Mouse (Mus musculus) limb, embryonic 11.5 days (tissue): Measurements from ENCODE around the gene Syne1. TPM values are rescaled to one million over a fixed set of nuclear protein-coding genes. Genes with fewer than 3 reads are reported as not detected.

Source experiments
- ATAC-seq: fragments of 200-750 bp; cut with Nextera tagmentation; 2 replicates; pipeline ENCODE4 v1.8.0; 2017; ENCODE audit warnings: low read depth; ENCODE audit not compliant: insufficient number of reproducible peaks, low FRiP score, low TSS enrichment
- DNase-seq: peaks from one replicate; pipeline ENCODE4 v3.0.0-alpha.2; 2015; ENCODE audit warnings: low spot score
- H3K27ac ChIP-seq: fragments of 300-500 bp; sonication (generic); replicated peaks from 2 replicates; pipeline ENCODE4 v1.5.1; 2014; ENCODE audit warnings: low read depth, mild to moderate bottlenecking, low read length
- H3K27me3 ChIP-seq: fragments of 300-500 bp; sonication (generic); 2 replicates; pipeline ENCODE4 v1.6.1; 2014; ENCODE audit warnings: mild to moderate bottlenecking, low read length, mixed read lengths; ENCODE audit not compliant: control insufficient read depth, insufficient read depth
- H3K36me3 ChIP-seq: fragments of 300-500 bp; sonication (generic); 2 replicates; pipeline ENCODE4 v1.6.1; 2014; ENCODE audit warnings: mild to moderate bottlenecking, low read length, moderate library complexity, mixed read lengths; ENCODE audit not compliant: control insufficient read depth, insufficient read depth
- H3K4me1 ChIP-seq: fragments of 300-500 bp; sonication (generic); 2 replicates; pipeline ENCODE4 v1.6.1; 2014; ENCODE audit warnings: low read length, mixed read lengths; ENCODE audit not compliant: control insufficient read depth, insufficient read depth
- H3K4me2 ChIP-seq: fragments of 300-500 bp; sonication (generic); 2 replicates; pipeline ENCODE4 v1.6.1; 2014; ENCODE audit warnings: low read depth, mild to moderate bottlenecking, moderate library complexity; ENCODE audit not compliant: severe bottlenecking
- H3K4me3 ChIP-seq: fragments of 300-500 bp; sonication (generic); 2 replicates; pipeline ENCODE4 v1.5.1; 2014; ENCODE audit warnings: low read depth, low read length
- H3K9ac ChIP-seq: fragments of 300-500 bp; sonication (generic); 2 replicates; pipeline ENCODE4 v1.6.1; 2014; ENCODE audit warnings: mild to moderate bottlenecking, low read length
- H3K9me3 ChIP-seq: fragments of 300-500 bp; sonication (generic); 2 replicates; pipeline ENCODE4 v1.6.1; 2016; ENCODE audit warnings: low read length; ENCODE audit not compliant: control insufficient read depth
- WGBS: fragments of 180-500 bp; shearing (Covaris S2); extraction: QIAGEN DNeasy Blood & Tissue Kit; methylation state at CpG from one replicate; pipeline ENCODE4 v1.1.7; 2014; 5-methylcytosine and 5-hydroxymethylcytosine counted together
- polyA plus RNA-seq: library from polyadenylated mRNA; unstranded; fragments of >200 nt; fragmentation: Nextera tagmentation; extraction: Ambion mirVana; gene quantifications from 2 replicates; pipeline ENCODE4 v1.2.1, GENCODE M21; 2014

Syne1 gene
- polyA plus RNA-seq, 1 experiment from 2014 or later: 2.8 TPM

DNA sequence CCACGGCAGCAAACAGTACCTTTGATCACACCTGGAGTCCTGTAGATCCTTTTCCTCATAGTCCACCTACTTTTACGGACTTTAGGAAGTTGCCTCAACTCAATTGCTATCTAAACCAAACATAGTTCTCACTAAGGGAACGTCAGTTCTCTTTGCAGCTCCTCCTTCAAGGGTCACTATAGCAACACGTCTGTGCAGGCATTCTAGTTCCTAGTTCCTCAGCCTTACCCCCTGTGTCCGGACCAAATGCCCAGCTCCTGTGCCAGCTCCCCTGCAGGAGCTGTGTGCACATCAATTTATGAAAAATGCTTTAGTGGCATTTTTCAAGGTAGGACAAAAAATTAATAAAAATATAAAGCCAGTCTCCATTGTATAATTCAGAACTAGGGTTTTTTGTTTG, 63.2 kb downstream of the Syne1 start:
- WGBS: 51% methylated on average over 5 of the region's 5 CpGs
- no peak for ATAC-seq
- DNase-seq: no peak

GRCm38 (mm10) chr10:5480552-5481550, 70.4 kb downstream of the Syne1 start:
- Histone ChIP-seq H3K27ac (no peak overlapping the region), H3K9ac (no peak overlapping the region), H3K4me1 (no peaks in the 10 kb centered on the region), H3K4me2 (no peak overlapping the region), H3K9me3 (no peaks in the 10 kb centered on the region), H3K27me3 (no peaks in the 10 kb centered on the region), H3K36me3 (no peaks in the 10 kb centered on the region), H3K4me3 (no peak overlapping the region)
- ATAC-seq: no peak
- DNase-seq: no peak
- WGBS: 84% methylated on average over 9 of the region's 9 CpGs

More for the DNA sequence above, 63.2 kb downstream of the Syne1 start:
- Histone ChIP-seq H3K9me3 (no peaks in the 10 kb centered on the region), H3K36me3 (no peaks in the 10 kb centered on the region), H3K4me3 (no peak overlapping the region), H3K27me3 (no peaks in the 10 kb centered on the region), H3K4me2 (no peak overlapping the region), H3K4me1 (no peaks in the 10 kb centered on the region), H3K27ac (no peak overlapping the region), H3K9ac (no peak overlapping the region)

DNA sequence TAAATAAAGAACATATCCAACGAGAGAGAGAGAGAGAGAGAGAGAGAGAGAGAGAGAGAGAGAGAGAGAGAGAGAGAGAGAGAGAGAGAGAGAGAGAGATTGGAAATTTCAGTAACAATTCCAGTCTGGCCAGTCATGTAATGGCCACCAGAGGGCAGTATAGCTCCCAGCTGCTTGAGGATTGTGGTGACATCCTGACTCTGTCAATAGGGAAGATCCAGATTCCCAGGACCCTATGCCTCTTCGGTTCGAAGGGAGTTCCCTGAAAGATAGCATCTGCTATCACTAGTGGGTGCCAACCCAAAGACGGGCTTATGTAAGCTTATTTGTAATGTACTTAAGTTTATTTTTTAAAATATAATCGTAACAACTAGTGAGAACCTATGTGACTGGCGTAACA, 71.2 kb downstream of the Syne1 start:
- 58% methylated on average over 6 of the region's 6 CpGs for WGBS
- no peak overlapping the region for H3K9ac ChIP-seq
- H3K4me3 ChIP-seq: no peak overlapping the region
- no peak for ATAC-seq
- no peaks in the 10 kb centered on the region for H3K9me3 ChIP-seq
- no peaks in the 10 kb centered on the region for H3K36me3 ChIP-seq
- no peak overlapping the region for H3K27ac ChIP-seq
- peak; percentile 39 for DNase-seq
- no peaks in the 10 kb centered on the region for H3K4me1 ChIP-seq
- no peaks in the 10 kb centered on the region for H3K27me3 ChIP-seq
- no peak overlapping the region for H3K4me2 ChIP-seq

DNA sequence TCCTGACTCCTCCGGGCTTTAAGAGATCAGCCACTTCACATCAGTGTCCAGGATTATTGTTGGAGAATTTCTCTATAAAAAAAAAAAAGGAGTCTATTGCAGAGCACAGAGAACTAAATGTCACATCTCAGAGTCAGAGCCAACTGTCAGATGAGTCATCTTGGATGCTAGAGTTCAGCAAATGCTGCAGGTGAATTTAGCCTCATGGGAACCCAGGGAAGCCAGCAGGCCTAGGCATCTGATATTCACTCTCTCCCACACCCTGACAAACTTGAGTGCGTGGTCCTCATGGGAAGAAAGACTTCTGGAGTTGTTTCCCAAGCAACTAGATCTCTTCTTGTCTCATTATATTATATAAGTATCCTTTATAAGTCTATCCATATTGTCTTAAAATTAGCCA, 82.6 kb downstream of the Syne1 start:
- no peak overlapping the region for H3K4me3 ChIP-seq
- DNase-seq: no peak
- no peak for ATAC-seq
- WGBS: 83% methylated on average over 2 of the region's 2 CpGs
- no peak overlapping the region for H3K27ac ChIP-seq
- no peaks in the 10 kb centered on the region for H3K9me3 ChIP-seq
- no peak overlapping the region for H3K9ac ChIP-seq
- H3K4me1 ChIP-seq: no peaks in the 10 kb centered on the region
- no peak overlapping the region for H3K4me2 ChIP-seq
- no peaks in the 10 kb centered on the region for H3K36me3 ChIP-seq
- H3K27me3 ChIP-seq: no peaks in the 10 kb centered on the region

DNA sequence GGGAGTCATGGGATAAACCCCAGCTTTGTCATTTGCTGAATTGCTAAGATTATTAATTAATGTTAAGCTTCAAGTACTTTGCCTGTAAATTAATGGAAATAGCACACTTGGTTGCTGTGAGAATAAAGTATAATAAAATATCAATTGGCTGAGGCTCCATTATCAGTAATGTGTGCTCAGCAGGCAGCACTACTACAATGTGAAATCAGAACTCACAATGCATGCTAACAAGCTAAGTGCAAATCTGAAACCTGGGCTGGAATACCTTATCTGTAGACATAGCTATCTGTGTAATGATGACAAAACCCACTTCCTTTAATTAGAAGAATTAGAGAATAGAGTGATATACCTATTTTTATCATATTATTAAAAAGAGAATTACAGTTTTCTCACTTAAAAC, 97.5 kb downstream of the Syne1 start:
- H3K27me3 ChIP-seq: no peaks in the 10 kb centered on the region
- ATAC-seq (no peak), DNase-seq (no peak)
- H3K36me3 ChIP-seq: no peaks in the 10 kb centered on the region
- no peak overlapping the region for H3K4me2 ChIP-seq
- no peak overlapping the region for H3K27ac ChIP-seq
- H3K9me3 ChIP-seq: no peaks in the 10 kb centered on the region
- no peak overlapping the region for H3K9ac ChIP-seq
- H3K4me3 ChIP-seq: no peak overlapping the region
- H3K4me1 ChIP-seq: no peaks in the 10 kb centered on the region

- Histone ChIP-seq H3K4me3 (no peak overlapping the region), H3K27ac (no peak overlapping the region), H3K36me3 (no peaks in the 10 kb centered on the region), H3K27me3 (no peaks in the 10 kb centered on the region), H3K4me2 (no peak overlapping the region), H3K4me1 (no peaks in the 10 kb centered on the region), H3K9ac (no peak overlapping the region), H3K9me3 (no peaks in the 10 kb centered on the region)
- ATAC-seq (no peak), DNase-seq (no peak)
- WGBS: 94% methylated on average over 2 of the region's 2 CpGs
Observed at GRCm38 (mm10) chr10:5449944-5450343, 101.3 kb downstream of the Syne1 start.

DNA sequence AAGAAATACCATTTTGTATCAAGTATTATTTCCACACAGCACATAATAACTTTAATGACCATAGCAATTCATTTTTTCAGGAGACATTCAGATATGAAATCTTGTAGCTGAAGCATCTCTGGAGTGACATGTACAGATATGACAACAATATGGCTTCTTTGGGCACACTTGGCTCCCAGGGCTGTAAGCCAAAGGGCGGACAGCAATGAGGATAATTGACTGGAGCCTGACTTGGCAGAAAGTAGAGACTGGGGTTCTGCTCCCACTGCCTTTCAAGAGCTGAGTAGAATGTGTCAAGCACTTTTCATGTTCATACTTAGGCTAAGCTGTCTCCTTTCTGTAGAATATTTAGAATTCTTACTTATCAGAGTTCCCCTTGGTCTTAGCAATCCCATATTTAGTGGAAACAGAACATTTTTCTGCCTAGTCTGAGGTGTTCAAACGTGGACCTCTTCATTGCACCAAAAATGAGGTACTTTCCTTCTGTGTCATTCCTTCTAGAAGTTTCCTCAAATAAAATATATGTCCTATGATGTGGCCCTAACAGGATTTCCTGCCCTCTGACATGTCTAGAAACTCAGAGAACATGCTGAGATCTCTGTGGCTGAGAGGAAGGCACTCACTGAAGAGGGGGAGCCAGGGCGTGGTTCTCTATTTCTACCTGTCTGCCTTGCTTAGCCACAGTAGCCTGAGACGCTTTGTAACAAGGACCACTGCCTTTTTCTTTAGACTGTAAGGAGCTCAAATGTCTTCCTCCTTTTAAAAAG, 103.1 kb downstream of the Syne1 start:
- ATAC-seq (no peak), DNase-seq (no peak)
- Histone ChIP-seq H3K27ac (no peak overlapping the region), H3K9me3 (no peaks in the 10 kb centered on the region), H3K4me1 (no peaks in the 10 kb centered on the region), H3K36me3 (no peaks in the 10 kb centered on the region), H3K4me3 (no peak overlapping the region), H3K27me3 (no peaks in the 10 kb centered on the region), H3K9ac (no peak overlapping the region), H3K4me2 (no peak overlapping the region)
- WGBS: 73% methylated on average over 4 of the region's 4 CpGs

GRCm38 (mm10) chr10:5445313-5445712, 106.0 kb downstream of the Syne1 start:
- no peaks in the 10 kb centered on the region for H3K9me3 ChIP-seq

More at GRCm38 (mm10) chr10:5445313-5445712, 106.0 kb downstream of the Syne1 start:
- Histone ChIP-seq H3K4me1 (no peaks in the 10 kb centered on the region), H3K4me2 (no peak overlapping the region), H3K27ac (no peak overlapping the region), H3K36me3 (no peaks in the 10 kb centered on the region), H3K9ac (no peak overlapping the region), H3K27me3 (no peaks in the 10 kb centered on the region), H3K4me3 (no peak overlapping the region)
- DNase-seq (no peak), ATAC-seq (no peak)
- 91% methylated on average over 3 of the region's 3 CpGs for WGBS
